16 mouse cellular contexts compared by ENCODE assay signal in the genomic region with DNA sequence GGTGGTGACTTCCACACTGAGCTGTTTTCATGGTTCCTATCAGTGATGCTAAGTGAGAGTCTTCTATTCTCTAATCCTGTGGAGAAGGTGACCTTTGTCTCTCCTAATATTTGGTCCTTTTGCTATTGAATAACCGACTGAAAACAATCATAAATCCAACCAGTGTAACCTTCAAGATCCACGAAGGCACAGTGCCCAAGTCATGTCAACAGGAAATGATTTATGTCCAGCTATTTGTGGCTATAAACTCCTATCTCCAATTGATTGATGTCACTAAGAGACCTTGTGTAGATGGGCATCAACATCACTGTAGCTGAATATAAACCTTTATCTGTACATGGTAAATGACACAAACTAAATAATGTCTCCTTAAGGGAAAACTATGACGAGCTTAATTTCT.
"Had no signal": no experiment of that assay in that cellular context is flagged by ENCODE, and none has a peak within 500 bp of the region (broad histone marks: within the 10 kb centered on the region; RNA-seq: fewer than 3 reads in every experiment).

No protein-coding gene starts in this region.

- DNase-seq: kidney, postnatal 14 days; kidney, postnatal 4 days; left cerebral cortex, postnatal 4 days; liver, postnatal 0 days; lung, embryonic 14.5 days; midbrain, embryonic 14.5 days; thymus, adult 18-20 months; thymus, postnatal 14 days; thymus, postnatal 4 days had no signal

- H3K27me3 ChIP-seq: limb, embryonic 12.5 days; limb, embryonic 15.5 days had no signal

- H3K9ac ChIP-seq: limb, embryonic 12.5 days; limb, embryonic 15.5 days; liver, embryonic 14.5 days; liver, postnatal 0 days; lung, embryonic 14.5 days had no signal

- H3K4me1 ChIP-seq: limb, embryonic 12.5 days; limb, embryonic 15.5 days; midbrain, embryonic 10.5 days had no signal

- H3K4me2 ChIP-seq: limb, embryonic 12.5 days; limb, embryonic 15.5 days; liver, embryonic 11.5 days; lung, embryonic 14.5 days had no signal

- ATAC-seq: liver, postnatal 0 days; lung, postnatal 0 days had no signal

- H3K27ac ChIP-seq: limb, embryonic 12.5 days; limb, embryonic 15.5 days; liver, embryonic 14.5 days; macrophage; midbrain, embryonic 10.5 days had no signal

- H3K4me3 ChIP-seq: limb, embryonic 12.5 days; limb, embryonic 15.5 days; midbrain, embryonic 10.5 days had no signal

- H3K36me3 ChIP-seq: limb, embryonic 12.5 days; limb, embryonic 15.5 days; midbrain, embryonic 10.5 days had no signal

- H3K9me3 ChIP-seq: limb, embryonic 12.5 days; limb, embryonic 15.5 days; midbrain, embryonic 10.5 days had no signal
